Mouse (Mus musculus): ENCODE data around the gene Sowaha.

Sowaha gene

GRCm38 (mm10) chr11:53469968-53470695 lies 9.9 kb downstream of the Sowaha start, which contains the start of gene Gm9837:
Gene Gm9837, minus strand, starts transcription at chr11:53470479.
- DNase-seq, result peak; percentile 84 to 87

DNA sequence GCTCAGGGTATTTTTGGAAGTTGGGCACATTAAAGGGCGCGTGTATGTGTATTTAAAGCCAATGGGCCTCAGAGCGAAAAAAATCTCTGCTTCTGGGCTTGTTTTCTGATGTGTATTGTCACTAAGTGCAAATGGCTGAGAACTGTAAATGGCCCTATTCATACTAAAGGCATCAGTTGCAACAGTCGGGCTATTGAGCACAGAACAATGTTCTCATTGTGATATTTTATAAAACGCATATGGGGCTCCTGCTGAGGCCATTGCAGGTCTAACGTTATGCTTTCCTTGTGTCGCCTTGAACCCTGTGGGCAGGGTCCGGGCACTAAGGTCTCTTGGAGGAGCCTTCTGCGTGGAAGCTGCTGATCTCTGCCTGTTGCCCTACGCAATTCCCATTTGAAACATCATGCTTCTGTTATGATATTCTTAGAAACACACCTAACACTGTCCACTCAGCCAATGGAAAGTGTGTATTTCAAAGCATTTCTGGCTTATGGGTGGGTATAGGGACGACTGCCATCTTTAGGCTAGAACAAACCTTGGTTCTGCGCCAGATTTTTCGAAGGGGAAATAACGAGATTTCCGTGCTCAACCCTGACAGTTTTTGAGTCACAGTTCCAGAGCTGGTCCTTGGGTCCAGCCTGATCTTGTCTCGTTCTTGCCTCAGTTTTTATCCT lies 10.6 kb downstream of the Sowaha start:
- DNase-seq, result no peak

DNA sequence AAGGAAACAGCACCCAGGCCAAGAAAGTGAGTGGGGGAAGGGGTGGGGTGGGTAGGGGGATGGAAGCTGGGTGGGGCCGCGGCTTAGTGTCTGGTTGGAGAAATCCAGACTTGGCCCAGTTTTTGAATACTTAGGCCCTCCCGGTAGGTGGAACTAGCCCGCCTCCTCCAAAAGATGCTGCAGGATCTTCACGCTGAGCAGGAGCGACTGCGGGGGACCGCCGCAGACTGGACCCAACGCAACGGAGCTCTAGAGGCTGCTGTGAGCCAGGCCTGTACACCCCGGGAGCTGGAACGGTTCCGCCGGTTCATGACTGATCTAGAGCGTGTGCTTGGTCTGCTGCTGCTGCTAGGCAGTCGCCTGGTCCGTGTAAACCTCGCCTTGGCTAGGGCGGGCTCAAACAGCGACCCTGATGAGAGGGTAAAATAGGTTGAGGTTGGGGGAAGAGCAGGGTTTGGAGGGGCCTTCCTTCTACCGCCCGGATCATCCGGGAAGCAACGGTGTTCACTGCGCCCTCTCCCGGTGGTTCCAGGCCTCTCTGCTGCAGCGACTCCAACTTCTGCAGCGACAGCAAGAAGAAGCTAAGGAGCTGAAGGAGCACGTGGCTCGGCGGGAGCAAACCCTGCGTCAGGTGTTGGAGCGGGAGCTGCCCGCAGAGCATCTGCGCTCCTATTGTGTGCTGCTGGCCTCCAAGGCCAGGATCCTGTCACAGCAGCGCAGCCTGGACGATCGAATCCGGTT lies 13.7 kb downstream of the Sowaha start:
- DNase-seq, result peak; percentile 68 to 73

- DNase-seq, result no peak
Measured at GRCm38 (mm10) chr11:53463551-53464424, 16.3 kb downstream of the Sowaha start.

DNA sequence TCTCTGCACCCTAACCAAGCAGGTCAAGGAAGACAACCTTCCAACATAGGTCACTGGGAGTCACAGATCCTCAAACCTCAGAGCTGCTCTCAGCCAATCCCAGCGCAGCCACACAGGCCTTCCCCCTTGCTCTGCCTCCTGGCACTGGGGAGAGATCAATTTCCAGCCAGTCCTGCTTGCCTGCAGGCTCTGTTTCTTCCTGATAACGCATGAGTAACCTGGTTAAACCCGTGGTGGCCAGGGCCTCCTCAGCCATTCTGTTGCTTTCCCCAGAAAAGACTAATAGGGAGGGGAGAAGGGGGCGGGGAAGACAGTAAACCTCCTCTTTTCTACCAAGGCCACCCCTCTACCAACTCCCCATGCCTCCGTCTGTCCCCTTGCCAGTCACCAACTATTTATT lies 18.3 kb downstream of the Sowaha start:
- peak in 1 of 2 experiments; percentile 13 for DNase-seq

GRCm38 (mm10) chr11:53460192-53460591 lies 19.9 kb downstream of the Sowaha start:
- DNase-seq, result no peak

- no peak for DNase-seq
Measured at GRCm38 (mm10) chr11:53458996-53459395, 21.1 kb downstream of the Sowaha start.

DNA sequence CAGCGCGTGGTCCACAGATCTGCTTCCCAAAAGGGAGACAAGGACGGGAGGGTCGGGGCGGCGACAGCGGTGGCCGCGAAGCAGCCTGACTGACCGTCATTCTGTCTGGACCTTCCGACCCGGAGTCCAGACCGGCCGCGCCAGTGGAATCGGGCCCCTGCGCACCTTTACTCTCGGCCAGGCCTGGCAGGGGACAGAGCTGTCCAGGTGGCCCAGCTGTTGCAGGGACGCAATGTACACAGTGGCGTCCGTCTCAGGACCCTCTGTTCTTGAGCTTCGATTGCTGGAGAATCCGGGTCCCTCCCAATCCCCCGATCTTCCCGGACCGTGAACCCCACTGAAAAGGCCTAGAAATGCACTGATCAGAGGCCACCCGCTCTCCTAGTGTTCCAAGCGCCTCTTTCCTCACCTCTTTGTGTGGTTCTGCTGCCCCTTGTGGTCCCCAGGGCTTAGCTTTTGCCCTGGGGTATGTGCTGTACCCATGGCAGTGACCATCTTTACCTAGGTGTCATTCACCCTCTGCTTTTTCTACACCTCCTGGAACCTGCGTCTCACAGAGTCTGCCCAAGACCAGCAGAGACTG lies 22.6 kb downstream of the Sowaha start:
- no peak for DNase-seq

DNA sequence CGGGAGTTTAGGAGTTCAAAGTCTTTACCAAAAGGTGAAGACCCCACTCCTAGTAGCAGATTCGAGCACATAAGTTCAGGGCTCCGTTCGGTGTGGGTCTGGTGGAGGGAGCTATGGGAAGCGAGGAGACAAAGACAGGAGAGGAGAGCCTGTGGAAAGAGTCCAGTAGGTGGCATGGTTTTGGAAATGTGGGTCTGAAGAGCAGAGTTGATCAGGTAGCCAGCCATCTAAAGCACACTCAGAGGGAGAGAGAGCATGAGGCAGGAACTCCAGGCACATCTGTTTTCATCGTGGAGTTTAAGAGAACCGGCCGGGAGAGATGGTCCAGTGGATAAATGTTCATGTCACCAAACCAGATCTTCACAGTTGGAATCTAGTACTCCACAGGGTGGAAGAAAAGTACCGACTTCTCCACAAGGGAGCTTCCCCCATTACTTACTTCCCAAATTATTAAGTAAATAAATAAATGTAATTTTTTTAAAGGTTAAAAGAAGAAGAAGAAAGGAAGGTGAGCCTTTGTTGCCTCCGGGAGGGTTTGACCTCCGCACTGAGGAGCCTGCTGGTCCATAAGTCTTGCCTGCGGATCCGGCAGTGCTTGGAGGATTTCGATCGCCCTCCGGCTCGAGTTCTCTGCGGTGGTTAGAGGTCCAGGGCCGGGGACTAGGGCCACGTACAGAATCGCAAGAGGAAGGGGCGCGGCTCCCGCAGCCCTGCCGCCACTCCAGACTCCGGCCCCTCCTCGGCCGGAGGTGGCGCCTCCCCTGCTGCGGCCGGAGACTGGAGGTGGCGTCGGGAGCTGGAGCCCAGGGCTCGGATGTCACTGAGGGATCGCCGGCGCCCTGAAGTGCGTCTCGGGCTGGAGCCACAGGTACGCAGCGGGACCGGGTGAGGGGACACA lies 23.4 kb downstream of the Sowaha start, which contains the start of the genes Gm10447 and Shroom1:
Gm10447 (minus strand) TSS at position 637 of the 898 bp plus-strand sequence.
Shroom1 (plus strand) TSS at position 732 of the 898 bp plus-strand sequence.
- peak; percentile 73 to 75 for DNase-seq

GRCm38 (mm10) chr11:53453031-53453430 lies 27.0 kb downstream of the Sowaha start:
- DNase-seq, result no peak

DNA sequence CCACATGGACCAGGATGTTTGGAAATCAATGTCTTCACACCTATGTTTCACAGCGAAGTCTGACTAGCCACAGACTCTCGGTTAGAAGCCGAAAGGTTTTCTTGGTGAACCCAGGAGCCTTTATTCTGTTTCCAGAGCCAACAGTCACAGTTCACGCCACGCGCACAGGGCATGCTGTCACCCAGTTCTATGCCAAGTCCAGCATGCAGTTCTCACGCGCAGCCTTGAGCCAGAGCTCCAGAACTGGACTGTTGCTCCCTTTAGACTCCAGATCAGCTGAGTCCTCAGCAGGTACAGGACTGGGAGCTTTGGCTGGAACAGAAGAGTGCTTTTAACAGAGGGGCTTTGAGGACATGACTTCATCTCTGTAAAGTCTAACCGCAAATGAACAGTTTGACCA lies 27.7 kb downstream of the Sowaha start:
- no peak for DNase-seq

- DNase-seq, result no peak
Measured at GRCm38 (mm10) chr11:53451361-53451760, 28.7 kb downstream of the Sowaha start.

DNA sequence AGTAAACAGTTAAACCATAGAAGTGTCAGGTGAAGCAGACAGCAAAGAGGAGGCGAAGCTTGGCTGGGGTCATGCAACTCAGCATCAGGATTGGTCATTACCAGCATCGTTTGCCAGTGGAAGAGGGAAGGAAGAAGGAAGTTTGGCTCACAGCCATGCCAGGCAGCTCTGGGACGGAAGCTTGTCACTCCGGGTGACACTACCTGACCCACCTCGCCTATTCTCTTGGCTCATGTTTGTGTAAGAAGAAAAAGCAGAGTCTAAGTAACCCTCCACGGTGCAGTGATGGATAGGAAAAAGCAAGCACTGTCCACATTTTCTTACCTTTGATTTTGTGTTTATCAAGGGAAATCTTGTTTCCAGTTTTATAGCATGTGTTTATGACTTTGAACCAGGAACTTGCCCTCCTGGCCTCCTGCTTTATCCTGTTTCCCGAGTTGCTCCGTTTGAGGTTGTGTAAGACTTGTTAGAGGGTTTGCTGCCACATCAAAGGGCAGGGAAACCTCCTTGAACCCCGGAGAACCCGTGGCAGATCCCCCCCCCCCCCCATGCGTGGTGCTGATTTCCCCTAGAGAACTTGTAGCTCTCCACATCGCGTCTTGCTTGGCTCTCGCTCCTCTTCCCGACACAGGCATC lies 29.9 kb downstream of the Sowaha start:
- peak in 1 of 2 experiments; percentile 37 for DNase-seq

GRCm38 (mm10) chr11:53448529-53448928 lies 31.5 kb downstream of the Sowaha start:
- DNase-seq, result no peak

DNA sequence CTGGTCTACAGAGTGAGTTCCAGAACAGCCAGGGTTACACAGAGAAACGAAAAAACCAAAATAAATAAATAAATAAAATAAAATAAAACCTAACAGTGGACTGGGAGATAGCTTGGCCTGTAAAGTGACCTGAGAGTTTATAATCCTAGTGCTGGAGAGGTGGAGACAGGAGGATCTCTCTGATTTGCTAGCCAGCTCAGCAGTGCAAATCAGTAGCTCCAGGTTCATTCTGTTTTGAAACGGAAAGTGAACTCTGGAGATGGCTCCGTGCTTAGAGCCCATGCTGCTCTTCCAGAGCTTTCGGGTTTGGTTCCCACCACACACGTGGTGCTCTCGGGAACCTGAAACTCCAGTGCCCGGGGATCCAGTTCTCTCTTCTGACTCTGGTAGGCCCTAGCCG lies 32.1 kb downstream of the Sowaha start:
- DNase-seq, result no peak

- DNase-seq, result no peak
Measured at GRCm38 (mm10) chr11:53446183-53446582, 33.9 kb downstream of the Sowaha start.

DNA sequence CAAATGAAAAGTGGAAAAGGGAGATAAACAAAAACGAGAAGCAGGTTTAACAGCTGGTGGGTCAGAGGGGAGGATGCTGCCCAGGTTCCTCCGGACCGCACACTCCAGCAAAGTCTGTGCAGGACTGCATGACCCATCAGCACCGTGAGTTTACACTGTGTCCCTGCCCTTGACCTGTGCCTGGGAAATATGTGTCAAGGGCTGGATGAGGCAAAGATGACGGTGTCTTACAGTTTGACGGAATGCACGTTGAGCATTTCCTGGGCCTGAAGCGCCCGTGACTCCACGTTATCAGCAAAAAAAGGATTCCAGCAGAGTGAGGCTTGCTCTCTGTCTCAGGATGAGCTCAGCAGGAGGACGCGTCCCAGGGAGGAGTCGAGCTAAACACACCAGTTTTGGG lies 34.5 kb downstream of the Sowaha start:
- no peak for DNase-seq

GRCm38 (mm10) chr11:53443861-53444260 lies 36.2 kb downstream of the Sowaha start:
- peak; percentile 32 to 47 for DNase-seq

GRCm38 (mm10) chr11:53441921-53442320 lies 38.2 kb downstream of the Sowaha start:
- no peak for DNase-seq

DNA sequence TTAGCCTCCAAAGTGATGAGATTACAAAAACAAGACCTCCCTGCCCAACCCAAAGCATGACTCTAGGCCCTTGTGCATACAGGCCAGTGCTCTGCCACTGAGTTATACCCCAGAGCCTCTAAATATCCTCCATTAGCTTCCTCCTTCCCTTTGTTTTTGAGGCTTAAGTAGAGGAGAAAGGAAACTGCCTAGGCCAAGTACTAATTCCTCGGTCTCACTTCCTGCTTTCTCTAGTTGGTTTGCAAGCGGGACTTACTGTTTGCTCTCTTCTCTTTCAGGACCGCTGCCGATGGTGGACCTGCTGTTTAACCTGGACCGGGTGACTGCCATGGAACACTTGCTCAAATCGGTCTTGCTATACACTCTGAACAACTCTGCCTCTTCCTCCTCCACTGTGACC lies 43.7 kb downstream of the Sowaha start:
- no peak for DNase-seq
